Mouse (Mus musculus) lung, embryonic 14.5 days (tissue): ENCODE measurements at regions not wholly inside any gene's neighbourhood (a gene's known extent, or its start where the extent isn't known, plus 50 kb on each side); places are given as distances from the start of the nearest gene placed in this dataset.

Experiments used
- ATAC-seq: fragments of 200-750 bp; cut with Nextera tagmentation; 2 replicates; pipeline ENCODE4 v1.8.0; 2017; ENCODE audit warnings: mild to moderate bottlenecking, moderate TSS enrichment, moderate library complexity; ENCODE audit not compliant: insufficient read depth
- DNase-seq: peaks from one replicate; pipeline ENCODE4 v3.0.0-alpha.2; 2015
- H3K27ac ChIP-seq: fragments of 300-500 bp; sonication (generic); 2 replicates; pipeline ENCODE4 v1.5.1; 2014; ENCODE audit warnings: low read depth, mild to moderate bottlenecking, moderate library complexity
- H3K27me3 ChIP-seq: fragments of 300-500 bp; sonication (generic); 2 replicates; pipeline ENCODE4 v1.6.1; 2014; ENCODE audit warnings: low read length, control low read depth; ENCODE audit not compliant: insufficient read depth
- H3K36me3 ChIP-seq: fragments of 300-500 bp; sonication (generic); 2 replicates; pipeline ENCODE4 v1.6.1; 2014; ENCODE audit warnings: control low read depth; ENCODE audit not compliant: insufficient read depth
- H3K4me1 ChIP-seq: fragments of 300-500 bp; sonication (generic); 2 replicates; pipeline ENCODE4 v1.6.1; 2014; ENCODE audit warnings: antibody characterized with exemption, control low read depth; ENCODE audit not compliant: insufficient read depth
- H3K4me2 ChIP-seq: fragments of 300-500 bp; sonication (generic); 2 replicates; pipeline ENCODE4 v1.6.1; 2014; ENCODE audit warnings: mild to moderate bottlenecking
- H3K4me3 ChIP-seq: fragments of 300-500 bp; sonication (generic); 2 replicates; pipeline ENCODE4 v1.5.1; 2014; ENCODE audit warnings: low read depth, low read length
- H3K9ac ChIP-seq: fragments of 300-500 bp; sonication (generic); 2 replicates; pipeline ENCODE4 v1.6.1; 2014
- H3K9me3 ChIP-seq: fragments of 300-500 bp; sonication (generic); 2 replicates; pipeline ENCODE4 v1.6.1; 2016; ENCODE audit warnings: low read depth, low read length, control low read depth
- CTCF ChIP-seq: IDR thresholded peaks from 2 replicates; pipeline ENCODE4 v1.5.1; 2016; ENCODE audit warnings: antibody characterized with exemption, low read depth
- WGBS: fragments of 180-500 bp; shearing (Covaris S2); extraction: QIAGEN DNeasy Blood & Tissue Kit; methylation state at CpG from one replicate; pipeline ENCODE4 v1.1.7; 2014; 5-methylcytosine and 5-hydroxymethylcytosine counted together

DNA sequence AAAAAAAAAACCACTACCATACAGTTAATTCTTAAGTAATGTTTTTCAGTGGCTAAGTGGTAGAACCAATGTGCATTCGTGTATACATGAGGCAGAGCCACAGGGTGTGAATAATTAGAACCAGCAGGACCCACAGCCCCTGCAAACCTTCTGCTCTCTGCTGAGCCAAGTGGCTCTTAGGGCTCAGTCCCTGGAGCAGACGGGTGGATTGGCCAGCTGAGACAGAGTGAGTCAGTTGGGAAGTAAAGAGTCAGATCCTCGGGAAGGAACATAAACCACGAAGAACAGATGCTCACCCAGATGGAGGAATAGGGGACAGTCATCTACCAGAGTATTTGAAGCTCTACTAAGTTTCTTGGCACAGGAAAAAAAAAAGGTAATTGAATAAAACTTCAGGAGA is 293.1 kb downstream of the Basp1 start:
- TF ChIP-seq CTCF: no peak
- 60% methylated on average over 4 of the region's 4 CpGs for WGBS
- DNase-seq: no peak

DNA sequence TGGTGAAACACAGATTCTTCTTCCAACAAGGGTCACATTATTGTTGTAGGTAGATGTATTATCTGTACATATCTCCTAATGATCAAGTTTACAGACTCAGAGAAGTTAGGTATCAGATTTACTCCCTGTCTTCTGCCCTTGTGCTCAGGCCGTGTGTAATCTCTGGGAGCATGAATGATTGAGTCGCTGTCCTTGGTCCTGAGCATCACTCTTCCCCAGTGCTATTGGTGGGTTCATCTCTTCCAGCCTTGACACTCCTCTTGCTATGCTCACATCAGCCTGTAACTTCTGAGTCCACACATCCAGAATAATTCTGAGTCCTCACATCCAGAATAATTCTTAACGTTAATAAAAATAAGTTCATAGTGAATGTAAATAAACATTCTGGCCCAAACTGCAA is 295.6 kb downstream of the Basp1 start:
- H3K4me2 ChIP-seq: no peak overlapping the region
- H3K9ac ChIP-seq: no peak overlapping the region
- no peaks in the 10 kb centered on the region for H3K36me3 ChIP-seq
- DNase-seq (peak; percentile 87), ATAC-seq (peak; percentile 52; the same call in 1 of the 2 replicates)
- H3K9me3 ChIP-seq: no peaks in the 10 kb centered on the region
- WGBS: 27% methylated on average over 3 of the region's 3 CpGs
- no peak overlapping the region for H3K4me3 ChIP-seq
- no peaks in the 10 kb centered on the region for H3K4me1 ChIP-seq
- H3K27ac ChIP-seq: no peak overlapping the region
- no peaks in the 10 kb centered on the region for H3K27me3 ChIP-seq
- no peak for TF ChIP-seq CTCF

More for the DNA sequence above, 293.1 kb downstream of the Basp1 start:
- Histone ChIP-seq H3K4me2 (no peak overlapping the region), H3K27ac (no peak overlapping the region), H3K27me3 (no peaks in the 10 kb centered on the region), H3K4me3 (no peak overlapping the region), H3K4me1 (no peaks in the 10 kb centered on the region), H3K9me3 (no peaks in the 10 kb centered on the region), H3K9ac (no peak overlapping the region), H3K36me3 (no peaks in the 10 kb centered on the region)
- no peak for ATAC-seq

DNA sequence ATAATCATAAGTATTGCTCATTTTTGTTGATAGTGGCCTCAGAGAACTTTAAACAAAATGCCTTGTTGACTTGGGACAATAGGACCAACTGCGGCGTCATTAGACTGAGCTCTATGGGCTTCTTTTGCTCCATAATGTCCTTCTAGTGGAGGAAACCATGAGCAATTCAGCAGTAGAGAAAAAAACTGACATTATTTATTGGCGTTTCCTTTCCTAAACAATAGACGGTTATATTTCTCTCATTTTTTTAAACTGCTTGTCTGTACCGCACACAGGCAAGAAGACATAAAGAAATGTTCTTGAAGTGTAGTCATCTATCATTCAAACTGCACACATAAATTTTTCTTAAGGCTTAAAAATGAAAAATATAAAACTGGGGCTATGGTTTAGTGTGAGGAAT is 310.8 kb downstream of the Basp1 start:
- Histone ChIP-seq H3K4me2 (no peak overlapping the region), H3K4me3 (no peak overlapping the region), H3K4me1 (no peaks in the 10 kb centered on the region), H3K9me3 (no peaks in the 10 kb centered on the region), H3K27me3 (no peaks in the 10 kb centered on the region), H3K36me3 (no peaks in the 10 kb centered on the region), H3K9ac (no peak overlapping the region), H3K27ac (no peak overlapping the region)
- WGBS: 66% methylated on average over 5 of the region's 5 CpGs
- DNase-seq (no peak), ATAC-seq (no peak)
- no peak for TF ChIP-seq CTCF

DNA sequence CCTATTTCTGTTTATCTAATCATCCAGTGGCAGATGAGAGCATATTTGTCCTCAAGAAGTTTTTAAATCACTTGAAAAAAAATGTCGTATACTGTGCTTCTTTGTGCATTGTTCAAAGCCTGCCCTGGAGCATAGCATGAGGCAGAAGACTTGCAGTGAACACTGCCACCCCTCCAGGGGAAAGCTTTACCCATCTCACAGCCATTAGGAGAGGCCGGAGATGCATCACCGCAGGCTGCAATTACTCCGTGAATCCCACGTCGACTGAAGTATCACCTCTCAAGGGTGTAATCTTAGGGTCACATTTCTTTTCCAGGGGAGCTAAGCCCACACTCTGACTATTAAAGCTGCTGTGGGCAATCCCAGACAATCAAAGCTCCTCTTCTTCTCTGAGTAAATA is 319.8 kb downstream of the Basp1 start:
- no peak for TF ChIP-seq CTCF
- Histone ChIP-seq H3K4me3 (no peak overlapping the region), H3K27me3 (no peaks in the 10 kb centered on the region), H3K4me2 (no peak overlapping the region), H3K9ac (no peak overlapping the region), H3K9me3 (no peaks in the 10 kb centered on the region), H3K27ac (no peak overlapping the region), H3K4me1 (no peaks in the 10 kb centered on the region), H3K36me3 (no peaks in the 10 kb centered on the region)
- DNase-seq: no peak
- ATAC-seq: no peak
- WGBS: 21% methylated on average over 6 of the region's 6 CpGs

- Histone ChIP-seq H3K9ac (no peak overlapping the region), H3K27me3 (no peaks in the 10 kb centered on the region), H3K27ac (no peak overlapping the region), H3K4me3 (no peak overlapping the region), H3K4me2 (no peak overlapping the region), H3K36me3 (no peaks in the 10 kb centered on the region), H3K4me1 (no peaks in the 10 kb centered on the region), H3K9me3 (no peaks in the 10 kb centered on the region)
- no peak for ATAC-seq
- 83% methylated on average over 1 of the region's 1 CpGs for WGBS
- DNase-seq: no peak
- no peak for TF ChIP-seq CTCF
Observed at GRCm38 (mm10) chr15:25069701-25070100, 343.9 kb downstream of the Basp1 start.

DNA sequence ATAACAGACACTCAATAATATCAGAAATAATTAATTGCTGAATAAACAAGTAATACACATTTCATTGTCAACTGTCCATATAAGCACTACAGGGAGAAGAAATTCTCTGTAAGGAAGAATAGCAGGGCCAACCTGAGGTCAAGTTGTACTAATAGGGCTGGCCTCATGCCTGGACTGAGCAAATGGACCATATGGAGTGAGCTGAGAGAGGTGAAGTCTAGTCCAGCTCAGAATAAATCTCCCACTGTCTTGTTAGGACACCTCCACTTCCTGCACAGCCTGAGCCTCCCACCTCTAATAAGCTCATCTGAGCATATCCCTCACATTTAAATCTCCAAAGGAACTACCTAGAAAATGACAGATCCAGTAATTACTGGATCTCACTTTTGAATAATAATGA is 354.2 kb downstream of the Basp1 start:
- H3K4me1 ChIP-seq: no peaks in the 10 kb centered on the region
- H3K27me3 ChIP-seq: no peaks in the 10 kb centered on the region
- H3K4me2 ChIP-seq: no peak overlapping the region
- H3K9me3 ChIP-seq: no peaks in the 10 kb centered on the region
- no peak for ATAC-seq
- no peak overlapping the region for H3K27ac ChIP-seq
- TF ChIP-seq CTCF: no peak
- H3K36me3 ChIP-seq: no peaks in the 10 kb centered on the region
- no peak overlapping the region for H3K4me3 ChIP-seq
- H3K9ac ChIP-seq: no peak overlapping the region
- peak; percentile 6 for DNase-seq

- no peaks in the 10 kb centered on the region for H3K4me1 ChIP-seq
- H3K4me3 ChIP-seq: no peak overlapping the region
- ATAC-seq: no peak
- H3K9me3 ChIP-seq: no peaks in the 10 kb centered on the region
- H3K27me3 ChIP-seq: no peaks in the 10 kb centered on the region
- H3K36me3 ChIP-seq: no peaks in the 10 kb centered on the region
- 16% methylated on average over 1 of the region's 1 CpGs for WGBS
- DNase-seq: peak; percentile 88
- no peak overlapping the region for H3K4me2 ChIP-seq
- peak; percentile 62 for TF ChIP-seq CTCF
- no peak overlapping the region for H3K27ac ChIP-seq
- no peak overlapping the region for H3K9ac ChIP-seq
Observed at GRCm38 (mm10) chr15:25047875-25048274, 365.7 kb downstream of the Basp1 start.

GRCm38 (mm10) chr15:25046514-25047138 is 366.9 kb downstream of the Basp1 start:
- Histone ChIP-seq H3K4me3 (no peak overlapping the region), H3K9me3 (no peaks in the 10 kb centered on the region), H3K4me2 (no peak overlapping the region), H3K9ac (no peak overlapping the region), H3K36me3 (no peaks in the 10 kb centered on the region), H3K4me1 (no peaks in the 10 kb centered on the region), H3K27me3 (no peaks in the 10 kb centered on the region), H3K27ac (no peak overlapping the region)
- DNase-seq: no peak
- no peak for TF ChIP-seq CTCF
- no peak for ATAC-seq
- WGBS: 64% methylated on average over 5 of the region's 5 CpGs
